Mouse (Mus musculus): ENCODE measurements around the gene Il16. TPM values are rescaled to one million over a fixed set of nuclear protein-coding genes. Genes with fewer than 3 reads are reported as not detected.

Gene Il16
- polyA plus RNA-seq, 1 experiment from 2014 or later, result 1.4 TPM

GRCm38 (mm10) chr7:83738623-83739462, 6.7 kb downstream of the Il16 start:
- no peak overlapping the region for H3K4me2 ChIP-seq (ENCODE audit: low read depth)
- H3K9me3 ChIP-seq (ENCODE audit: control insufficient read depth, low read length), result no peaks in the 10 kb centered on the region
- no peak overlapping the region for H3K4me3 ChIP-seq (ENCODE audit: low read depth, low read length)
- WGBS, result 79% methylated on average over 10 of the region's 10 CpGs
- ATAC-seq (ENCODE audit: insufficient read depth, low FRiP score, low TSS enrichment) (no peak), DNase-seq (ENCODE audit: low spot score) (no peak)
- H3K9ac ChIP-seq (ENCODE audit: low read length), result no peak overlapping the region
- no peaks in the 10 kb centered on the region; the same call in 1 of the 2 replicates for H3K4me1 ChIP-seq (ENCODE audit: control insufficient read depth, insufficient read depth, low read length)
- H3K36me3 ChIP-seq (ENCODE audit: control insufficient read depth, insufficient read depth, low read length), result no peaks in the 10 kb centered on the region
- no peaks in the 10 kb centered on the region for H3K27me3 ChIP-seq (ENCODE audit: control insufficient read depth, insufficient read depth, low read length)
- H3K27ac ChIP-seq (ENCODE audit: low read depth, low read length), result no peak overlapping the region

GRCm38 (mm10) chr7:83737914-83738490, 7.5 kb downstream of the Il16 start:
- ATAC-seq (ENCODE audit: insufficient read depth, low FRiP score, low TSS enrichment), result no peak
- no peaks in the 10 kb centered on the region; the same call in 1 of the 2 replicates for H3K4me1 ChIP-seq (ENCODE audit: control insufficient read depth, insufficient read depth, low read length)
- 37% methylated on average over 6 of the region's 6 CpGs for WGBS

GRCm38 (mm10) chr7:83736341-83737115, 9.0 kb downstream of the Il16 start:
- DNase-seq (ENCODE audit: low spot score) (no peak), ATAC-seq (ENCODE audit: insufficient read depth, low FRiP score, low TSS enrichment) (no peak)
- Histone ChIP-seq H3K9ac (ENCODE audit: low read length) (no peak overlapping the region), H3K4me3 (ENCODE audit: low read depth, low read length) (no peak overlapping the region), H3K36me3 (ENCODE audit: control insufficient read depth, insufficient read depth, low read length) (no peaks in the 10 kb centered on the region), H3K27me3 (ENCODE audit: control insufficient read depth, insufficient read depth, low read length) (no peaks in the 10 kb centered on the region), H3K27ac (ENCODE audit: low read depth, low read length) (no peak overlapping the region), H3K4me1 (ENCODE audit: control insufficient read depth, insufficient read depth, low read length) (no peaks in the 10 kb centered on the region; the same call in 1 of the 2 replicates), H3K9me3 (ENCODE audit: control insufficient read depth, low read length) (no peaks in the 10 kb centered on the region), H3K4me2 (ENCODE audit: low read depth) (no peak overlapping the region)
- whole genome bisulfite sequencing, result 78% methylated on average over 6 of the region's 6 CpGs

More at GRCm38 (mm10) chr7:83737914-83738490, 7.5 kb downstream of the Il16 start:
- no peak for DNase-seq (ENCODE audit: low spot score)
- H3K4me2 ChIP-seq (ENCODE audit: low read depth), result no peak overlapping the region
- H3K27me3 ChIP-seq (ENCODE audit: control insufficient read depth, insufficient read depth, low read length), result no peaks in the 10 kb centered on the region
- H3K36me3 ChIP-seq (ENCODE audit: control insufficient read depth, insufficient read depth, low read length), result no peaks in the 10 kb centered on the region
- no peak overlapping the region for H3K4me3 ChIP-seq (ENCODE audit: low read depth, low read length)
- H3K9ac ChIP-seq (ENCODE audit: low read length), result no peak overlapping the region
- H3K9me3 ChIP-seq (ENCODE audit: control insufficient read depth, low read length), result no peaks in the 10 kb centered on the region
- no peak overlapping the region for H3K27ac ChIP-seq (ENCODE audit: low read depth, low read length)

- Histone ChIP-seq H3K27ac (ENCODE audit: low read depth, low read length) (no peak overlapping the region), H3K4me2 (ENCODE audit: low read depth) (no peak overlapping the region), H3K9me3 (ENCODE audit: control insufficient read depth, low read length) (no peaks in the 10 kb centered on the region), H3K4me1 (ENCODE audit: control insufficient read depth, insufficient read depth, low read length) (no peaks in the 10 kb centered on the region; the same call in 1 of the 2 replicates), H3K36me3 (ENCODE audit: control insufficient read depth, insufficient read depth, low read length) (no peaks in the 10 kb centered on the region), H3K9ac (ENCODE audit: low read length) (no peak overlapping the region), H3K27me3 (ENCODE audit: control insufficient read depth, insufficient read depth, low read length) (no peaks in the 10 kb centered on the region), H3K4me3 (ENCODE audit: low read depth, low read length) (no peak overlapping the region)
- 89% methylated on average over 7 of the region's 7 CpGs for WGBS
- ATAC-seq (ENCODE audit: insufficient read depth, low FRiP score, low TSS enrichment) (no peak), DNase-seq (ENCODE audit: low spot score) (no peak)
Observed at GRCm38 (mm10) chr7:83735108-83735781, 10.3 kb downstream of the Il16 start.

- Histone ChIP-seq H3K36me3 (ENCODE audit: control insufficient read depth, insufficient read depth, low read length) (no peaks in the 10 kb centered on the region), H3K27me3 (ENCODE audit: control insufficient read depth, insufficient read depth, low read length) (no peaks in the 10 kb centered on the region), H3K27ac (ENCODE audit: low read depth, low read length) (no peak overlapping the region), H3K4me1 (ENCODE audit: control insufficient read depth, insufficient read depth, low read length) (no peaks in the 10 kb centered on the region; the same call in 1 of the 2 replicates), H3K9ac (ENCODE audit: low read length) (no peak overlapping the region), H3K4me2 (ENCODE audit: low read depth) (no peak overlapping the region), H3K4me3 (ENCODE audit: low read depth, low read length) (no peak overlapping the region), H3K9me3 (ENCODE audit: control insufficient read depth, low read length) (no peaks in the 10 kb centered on the region)
- DNase-seq (ENCODE audit: low spot score), result no peak
- WGBS, result 63% methylated on average over 6 of the region's 6 CpGs
- no peak for ATAC-seq (ENCODE audit: insufficient read depth, low FRiP score, low TSS enrichment)
Observed at GRCm38 (mm10) chr7:83734671-83735082, 10.8 kb downstream of the Il16 start.

GRCm38 (mm10) chr7:83734246-83734645, 11.3 kb downstream of the Il16 start:
- no peak overlapping the region for H3K27ac ChIP-seq (ENCODE audit: low read depth, low read length)
- H3K9me3 ChIP-seq (ENCODE audit: control insufficient read depth, low read length), result no peaks in the 10 kb centered on the region
- DNase-seq (ENCODE audit: low spot score) (no peak), ATAC-seq (ENCODE audit: insufficient read depth, low FRiP score, low TSS enrichment) (no peak)
- H3K27me3 ChIP-seq (ENCODE audit: control insufficient read depth, insufficient read depth, low read length), result no peaks in the 10 kb centered on the region
- H3K36me3 ChIP-seq (ENCODE audit: control insufficient read depth, insufficient read depth, low read length), result no peaks in the 10 kb centered on the region
- WGBS, result 90% methylated on average over 3 of the region's 3 CpGs
- H3K4me3 ChIP-seq (ENCODE audit: low read depth, low read length), result no peak overlapping the region
- no peak overlapping the region for H3K9ac ChIP-seq (ENCODE audit: low read length)
- no peaks in the 10 kb centered on the region; the same call in 1 of the 2 replicates for H3K4me1 ChIP-seq (ENCODE audit: control insufficient read depth, insufficient read depth, low read length)
- H3K4me2 ChIP-seq (ENCODE audit: low read depth), result no peak overlapping the region

GRCm38 (mm10) chr7:83732781-83733180, 12.7 kb downstream of the Il16 start:
- Histone ChIP-seq H3K27me3 (ENCODE audit: control insufficient read depth, insufficient read depth, low read length) (no peaks in the 10 kb centered on the region), H3K9me3 (ENCODE audit: control insufficient read depth, low read length) (no peaks in the 10 kb centered on the region), H3K4me1 (ENCODE audit: control insufficient read depth, insufficient read depth, low read length) (no peaks in the 10 kb centered on the region; the same call in 1 of the 2 replicates), H3K4me2 (ENCODE audit: low read depth) (no peak overlapping the region), H3K36me3 (ENCODE audit: control insufficient read depth, insufficient read depth, low read length) (no peaks in the 10 kb centered on the region), H3K9ac (ENCODE audit: low read length) (no peak overlapping the region), H3K27ac (ENCODE audit: low read depth, low read length) (no peak overlapping the region), H3K4me3 (ENCODE audit: low read depth, low read length) (no peak overlapping the region)
- ATAC-seq (ENCODE audit: insufficient read depth, low FRiP score, low TSS enrichment), result no peak
- WGBS, result 90% methylated on average over 3 of the region's 3 CpGs
- DNase-seq (ENCODE audit: low spot score), result no peak

- no peak for DNase-seq (ENCODE audit: low spot score)
Observed at GRCm38 (mm10) chr7:83731961-83732666, 13.4 kb downstream of the Il16 start.

More at GRCm38 (mm10) chr7:83731961-83732666, 13.4 kb downstream of the Il16 start:
- Histone ChIP-seq H3K4me1 (ENCODE audit: control insufficient read depth, insufficient read depth, low read length) (no peaks in the 10 kb centered on the region; the same call in 1 of the 2 replicates), H3K9me3 (ENCODE audit: control insufficient read depth, low read length) (no peaks in the 10 kb centered on the region), H3K4me3 (ENCODE audit: low read depth, low read length) (no peak overlapping the region), H3K27me3 (ENCODE audit: control insufficient read depth, insufficient read depth, low read length) (no peaks in the 10 kb centered on the region), H3K36me3 (ENCODE audit: control insufficient read depth, insufficient read depth, low read length) (no peaks in the 10 kb centered on the region), H3K27ac (ENCODE audit: low read depth, low read length) (no peak overlapping the region), H3K9ac (ENCODE audit: low read length) (no peak overlapping the region), H3K4me2 (ENCODE audit: low read depth) (no peak overlapping the region)
- no peak for ATAC-seq (ENCODE audit: insufficient read depth, low FRiP score, low TSS enrichment)
- WGBS, result 86% methylated on average over 15 of the region's 15 CpGs
